Mouse (Mus musculus) heart, adult 8-10 months (tissue): ENCODE measurements around the gene Dhh. TPM values are rescaled to one million over a fixed set of nuclear protein-coding genes. Genes with fewer than 3 reads are reported as not detected.

ENCODE experiments used
- DNase-seq: peaks from one replicate; pipeline ENCODE4 v3.0.0; 2022; ENCODE audit warnings: low spot score
- total RNA-seq, 4 experiments: library from RNA; stranded (reverse); gene quantifications; 2 replicates each; pipeline ENCODE4 v1.2.4; 2022

Dhh gene
- total RNA-seq, 4 experiments from 2014 or later = 0.72 to 1.6 (median 1.0) TPM

- DNase-seq = peak; percentile 92
Measured at GRCm38 (mm10) chr15:98871916-98872888, 26.1 kb downstream of the Dhh start.

GRCm38 (mm10) chr15:98871070-98871915 is 27.0 kb downstream of the Dhh start, which contains the start of gene Kmt2d:
Gene Kmt2d (minus strand): TSS chr15:98871204.
- no peak for DNase-seq

GRCm38 (mm10) chr15:98870179-98871069 is 27.9 kb downstream of the Dhh start:
- no peak for DNase-seq

- no peak for DNase-seq
Measured at GRCm38 (mm10) chr15:98869342-98870178, 28.8 kb downstream of the Dhh start.

- DNase-seq = no peak
Measured at GRCm38 (mm10) chr15:98868346-98869063, 29.8 kb downstream of the Dhh start.

GRCm38 (mm10) chr15:98867321-98867720 is 31.0 kb downstream of the Dhh start:
- DNase-seq = peak; percentile 82

- no peak for DNase-seq
Measured at GRCm38 (mm10) chr15:98866501-98866900, 31.8 kb downstream of the Dhh start.

- DNase-seq = no peak
Measured at GRCm38 (mm10) chr15:98865771-98866170, 32.6 kb downstream of the Dhh start.

GRCm38 (mm10) chr15:98864951-98865350 is 33.4 kb downstream of the Dhh start:
- no peak for DNase-seq

GRCm38 (mm10) chr15:98863451-98863958 is 34.8 kb downstream of the Dhh start:
- DNase-seq = no peak

- no peak for DNase-seq
Measured at GRCm38 (mm10) chr15:98861701-98862410, 36.5 kb downstream of the Dhh start.

- DNase-seq = no peak
Measured at GRCm38 (mm10) chr15:98860921-98861320, 37.4 kb downstream of the Dhh start.

- no peak for DNase-seq
Measured at GRCm38 (mm10) chr15:98859319-98860043, 38.9 kb downstream of the Dhh start.

GRCm38 (mm10) chr15:98854214-98854613 is 44.1 kb downstream of the Dhh start:
- no peak for DNase-seq

GRCm38 (mm10) chr15:98853161-98853937 is 45.0 kb downstream of the Dhh start:
- no peak for DNase-seq

- no peak for DNase-seq
Measured at GRCm38 (mm10) chr15:98852733-98853132, 45.6 kb downstream of the Dhh start.

GRCm38 (mm10) chr15:98852071-98852470 is 46.3 kb downstream of the Dhh start:
- DNase-seq = no peak
